Mouse (Mus musculus) frontal cortex, postnatal 14 days (tissue): ENCODE data around the gene Pnrc1.
"Not testable (repeated sequence)": the region's sequence is repeated elsewhere in the genome, so short reads cannot be mapped to it uniquely, and the experiment has no call there.

Experiments
- DNase-seq, 2 experiments: peaks; one replicate each; pipeline ENCODE4 v3.0.0; 2022; ENCODE audit warnings: low spot score in 2 of 2

The Pnrc1 gene

GRCm38 (mm10) chr4:33290002-33290401 is at the start of gene Pnrc1:
TSS of gene Pnrc1 (minus strand) at chr4:33290163.
- no peak for DNase-seq

GRCm38 (mm10) chr4:33337999-33338398 is 48.0 kb upstream of the Pnrc1 start:
- DNase-seq: no peak

GRCm38 (mm10) chr4:33332956-33333455 is 43.0 kb upstream of the Pnrc1 start:
- DNase-seq: no peak

- no peak for DNase-seq
Measured at GRCm38 (mm10) chr4:33331147-33331546, 41.2 kb upstream of the Pnrc1 start.

GRCm38 (mm10) chr4:33315840-33316239 is 25.9 kb upstream of the Pnrc1 start:
- no peak for DNase-seq

GRCm38 (mm10) chr4:33314150-33314549 is 24.2 kb upstream of the Pnrc1 start:
- not testable (repeated sequence) for DNase-seq

GRCm38 (mm10) chr4:33310840-33311437 is 21.0 kb upstream of the Pnrc1 start:
- DNase-seq: no peak

GRCm38 (mm10) chr4:33309764-33310757 is 20.1 kb upstream of the Pnrc1 start, which contains the start of gene Rngtt:
TSS of gene Rngtt (plus strand) at chr4:33310311.
- DNase-seq: peak; percentile 87 to 91

- no peak for DNase-seq
Measured at GRCm38 (mm10) chr4:33307146-33307545, 17.2 kb upstream of the Pnrc1 start.

GRCm38 (mm10) chr4:33303057-33303456 is 13.1 kb upstream of the Pnrc1 start:
- DNase-seq: no peak

GRCm38 (mm10) chr4:33300891-33301665 is 11.1 kb upstream of the Pnrc1 start:
- DNase-seq: not testable (repeated sequence)

- DNase-seq: peak in 1 of 2 experiments; percentile 59
Measured at GRCm38 (mm10) chr4:33292409-33293370, 2.7 kb upstream of the Pnrc1 start.

- DNase-seq: no peak
Measured at GRCm38 (mm10) chr4:33290878-33291277, 915 bp upstream of the Pnrc1 start.

- no peak for DNase-seq
Measured at GRCm38 (mm10) chr4:33289106-33289650, 785 bp downstream of the Pnrc1 start.

GRCm38 (mm10) chr4:33285448-33285847 is 4.5 kb downstream of the Pnrc1 start:
- DNase-seq: no peak

- no peak for DNase-seq
Measured at GRCm38 (mm10) chr4:33284083-33284880, 5.7 kb downstream of the Pnrc1 start.

GRCm38 (mm10) chr4:33281891-33282685 is 7.9 kb downstream of the Pnrc1 start:
- no peak for DNase-seq

GRCm38 (mm10) chr4:33273437-33273836 is 16.5 kb downstream of the Pnrc1 start:
- DNase-seq: no peak
